Mouse (Mus musculus) adrenal gland, postnatal 4 days (tissue): Measurements from ENCODE around the gene Mfsd10. TPM values are rescaled to one million over a fixed set of nuclear protein-coding genes. Genes with fewer than 3 reads are reported as not detected.

Experiments used
- DNase-seq, 2 experiments: peaks; one replicate each; pipeline ENCODE4 v3.0.0; 2021 to 2022; ENCODE audit warnings: low spot score in 2 of 2, mixed read lengths in 2 of 2
- long read RNA-seq, 2 experiments: library from polyadenylated mRNA; stranded (forward); transcript quantifications; one replicate each; pipeline ENCODE4 v2.0.0; 2021
- total RNA-seq, 2 experiments: library from RNA; stranded (reverse); gene quantifications; 2 replicates each; pipeline ENCODE4 v1.2.3; 2021

The Mfsd10 gene
- total RNA-seq: 10 to 100 TPM; 77.7 to 83.0 TPM
- long read RNA-seq, experiment 1, transcript Mfsd10-201 (13 exons, 1,907 nt): major isoform, 19 of 80 reads
- long read RNA-seq, experiment 1, transcript Mfsd10-202 (13 exons, 1,906 nt): minor isoform, 15 of 80 reads
- long read RNA-seq, experiment 1, transcript Mfsd10-203 (13 exons, 1,754 nt): minor isoform, 8 of 80 reads
- long read RNA-seq, experiment 1, partial matches to known transcripts: 6 of 80 reads
- long read RNA-seq, experiment 1, other reads (novel, unspliced or antisense): 31 of 80 reads
- long read RNA-seq, experiment 2, transcript Mfsd10-202 (13 exons, 1,906 nt): minor isoform, 26 of 142 reads
- long read RNA-seq, experiment 2, transcript Mfsd10-201 (13 exons, 1,907 nt): major isoform, 40 of 142 reads
- long read RNA-seq, experiment 2, transcript Mfsd10-203 (13 exons, 1,754 nt): minor isoform, 12 of 142 reads
- long read RNA-seq, experiment 2, partial matches to known transcripts: 18 of 142 reads
- long read RNA-seq, experiment 2, other reads (novel, unspliced or antisense): 43 of 142 reads

DNA sequence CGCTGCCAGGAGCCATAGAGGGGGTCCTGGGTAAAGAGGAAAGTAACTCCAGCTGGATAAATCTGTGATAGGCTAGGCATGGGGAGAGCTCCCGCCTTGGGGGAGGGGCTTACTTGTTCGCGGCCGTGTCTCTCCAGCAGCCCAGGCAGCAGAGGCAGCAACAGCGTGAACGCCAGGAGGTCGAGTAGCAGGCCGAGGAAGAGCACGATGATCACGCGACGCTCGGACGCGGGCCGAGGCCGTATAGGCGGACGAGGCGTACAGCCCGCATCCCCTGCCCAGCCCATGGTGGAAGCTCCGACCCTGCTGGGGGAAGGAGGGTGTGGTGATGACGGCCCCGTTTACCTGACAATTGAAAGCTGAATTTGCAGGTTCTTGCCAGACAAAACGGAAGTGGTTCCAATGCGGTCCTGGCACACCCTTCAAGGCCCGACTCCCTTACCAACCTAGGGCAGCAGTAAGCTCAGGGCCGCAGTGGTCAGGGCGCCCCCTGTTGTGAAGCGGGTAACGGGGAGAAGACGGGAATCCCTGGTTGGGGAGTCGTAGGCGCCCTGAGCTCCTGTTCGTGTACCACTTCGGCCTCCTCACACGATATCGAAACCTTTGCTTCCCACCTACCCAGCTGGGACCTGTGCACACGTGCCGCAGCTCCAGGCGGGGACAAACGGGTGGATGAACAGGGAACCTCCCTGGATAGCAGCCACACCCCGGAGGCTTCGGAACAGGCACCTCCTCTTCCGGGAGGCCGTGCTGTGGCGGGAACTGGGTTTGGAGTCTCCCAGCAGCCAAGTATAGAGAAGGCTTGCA lies at the start of gene Mfsd10:
Mfsd10 (minus strand) TSS at position 732 of the 807 bp plus-strand sequence.
- peak; percentile 51 to 66 for DNase-seq

- DNase-seq: no peak
Observed at GRCm38 (mm10) chr5:34670280-34670679, 33.3 kb upstream of the Mfsd10 start.

DNA sequence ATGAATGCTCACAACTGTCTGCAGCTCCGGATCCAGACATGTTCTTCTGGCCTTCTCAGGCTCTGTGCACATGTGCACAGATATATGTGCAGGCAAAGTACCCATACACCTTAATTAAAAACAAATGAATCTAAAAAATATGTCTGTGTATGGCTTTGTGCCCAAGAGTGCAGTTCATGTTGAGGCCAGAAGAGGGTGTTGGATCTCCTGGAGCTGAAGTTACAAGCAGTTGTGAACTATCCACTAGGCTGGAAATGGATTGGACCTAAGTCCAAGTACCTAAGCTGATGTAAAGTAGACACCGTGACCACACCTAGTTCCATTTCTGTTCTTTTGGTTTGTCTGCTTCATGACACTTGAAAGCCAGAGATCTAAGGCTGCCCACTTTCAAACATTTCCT lies 32.5 kb upstream of the Mfsd10 start:
- DNase-seq: no peak

- no peak for DNase-seq
Observed at GRCm38 (mm10) chr5:34663231-34663630, 26.2 kb upstream of the Mfsd10 start.

GRCm38 (mm10) chr5:34661909-34662308 lies 24.9 kb upstream of the Mfsd10 start:
- no peak for DNase-seq

DNA sequence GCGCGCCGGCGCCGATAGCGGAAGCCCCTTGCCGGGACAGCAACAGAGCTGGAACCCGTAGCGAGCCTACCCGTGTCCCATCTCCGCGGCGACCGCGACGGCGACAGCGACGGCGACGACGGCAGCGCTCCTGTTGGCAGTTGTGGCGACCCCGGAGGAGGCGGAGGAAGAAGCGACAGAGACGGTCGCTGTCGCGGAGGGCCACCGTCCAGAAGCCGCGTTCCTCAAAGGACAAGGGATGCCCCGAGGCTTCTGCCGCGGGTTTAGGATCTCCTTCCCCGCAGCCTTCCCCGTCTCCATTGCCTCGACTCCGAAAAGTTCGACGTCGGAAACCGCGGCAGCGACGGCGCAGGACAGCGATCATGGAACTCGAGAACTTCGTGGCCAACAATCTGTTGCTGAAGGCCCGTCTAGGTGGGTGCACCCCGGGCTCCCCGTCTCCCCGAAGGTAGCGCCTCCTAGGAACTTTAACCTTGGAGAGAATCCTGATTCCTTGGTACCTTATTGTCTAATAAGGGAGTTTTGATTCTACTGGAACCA lies 23.6 kb upstream of the Mfsd10 start:
- peak in 1 of 2 experiments; percentile 21 for DNase-seq

DNA sequence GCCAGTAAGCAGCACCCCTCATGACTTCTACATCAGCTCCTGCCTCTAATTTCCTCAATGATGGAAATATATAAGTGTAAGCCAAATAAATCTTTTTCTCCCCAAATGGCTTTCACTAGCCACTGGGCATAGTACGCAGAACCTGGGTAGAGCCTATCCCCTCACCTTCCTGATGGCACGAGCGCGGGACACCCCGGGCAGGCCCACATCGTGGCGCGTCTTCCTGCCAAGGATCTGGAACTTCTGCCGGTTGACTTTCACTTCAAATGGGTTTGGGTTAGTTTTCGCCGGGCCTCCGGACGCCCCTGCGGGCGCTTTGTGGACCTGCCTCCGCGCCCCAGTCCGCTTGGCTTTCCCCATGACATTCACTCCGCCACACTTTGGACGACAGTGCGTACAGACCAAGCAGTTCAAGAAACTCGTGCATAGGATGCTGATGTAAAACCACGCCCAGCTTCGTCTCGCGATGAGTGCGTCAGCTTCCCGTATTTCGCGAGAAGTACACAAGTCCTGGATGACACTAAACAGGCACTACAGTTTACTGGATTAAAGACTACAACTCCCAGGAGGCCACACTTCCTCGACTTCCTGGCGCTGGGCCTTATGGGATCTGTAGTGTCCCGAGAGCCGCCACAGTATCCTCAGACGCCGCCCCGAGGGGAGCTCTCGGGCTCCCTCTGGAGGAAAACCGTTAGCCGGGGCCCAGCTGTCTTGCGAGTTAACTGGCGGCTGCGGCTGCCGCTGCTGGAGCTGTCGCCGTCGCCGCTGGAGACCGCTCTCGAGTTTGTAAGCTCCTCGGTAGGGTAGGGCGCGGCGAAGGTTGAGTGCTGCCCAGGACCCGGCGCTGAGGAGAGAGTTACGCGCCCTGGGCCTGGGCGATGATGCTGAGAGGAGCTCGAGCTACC lies 22.9 kb upstream of the Mfsd10 start, which contains the start of the genes Nop14 and Grk4:
Nop14 (minus strand) TSS at position 463 of the 905 bp plus-strand sequence.
Grk4 (plus strand) TSS at position 694 of the 905 bp plus-strand sequence.
- peak; percentile 93 to 97 for DNase-seq

- DNase-seq: no peak
Observed at GRCm38 (mm10) chr5:34657556-34657955, 20.5 kb upstream of the Mfsd10 start.

- no peak for DNase-seq
Observed at GRCm38 (mm10) chr5:34654881-34655280, 17.9 kb upstream of the Mfsd10 start.

- no peak for DNase-seq
Observed at GRCm38 (mm10) chr5:34652961-34653360, 15.9 kb upstream of the Mfsd10 start.

- no peak for DNase-seq
Observed at GRCm38 (mm10) chr5:34647581-34647980, 10.6 kb upstream of the Mfsd10 start.

DNA sequence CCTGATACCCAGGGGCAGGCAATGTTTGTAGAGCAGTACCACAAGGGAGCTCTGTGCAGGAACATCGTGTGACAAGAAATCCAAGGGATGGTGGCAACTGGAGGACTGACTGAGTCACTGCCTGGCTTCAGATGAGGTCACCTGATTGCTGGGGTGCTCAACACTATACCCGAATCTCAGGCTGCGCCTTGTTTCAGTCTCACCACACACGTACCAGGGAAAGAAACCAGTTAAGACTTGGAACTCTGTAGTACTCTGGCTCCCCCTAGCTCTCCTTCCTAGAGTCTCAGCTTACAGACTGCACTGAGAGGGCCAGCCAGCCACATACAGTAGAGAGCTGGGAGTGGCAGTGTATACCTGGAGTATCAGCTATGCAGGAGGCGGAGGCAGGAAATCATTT lies 5.9 kb upstream of the Mfsd10 start:
- no peak for DNase-seq

DNA sequence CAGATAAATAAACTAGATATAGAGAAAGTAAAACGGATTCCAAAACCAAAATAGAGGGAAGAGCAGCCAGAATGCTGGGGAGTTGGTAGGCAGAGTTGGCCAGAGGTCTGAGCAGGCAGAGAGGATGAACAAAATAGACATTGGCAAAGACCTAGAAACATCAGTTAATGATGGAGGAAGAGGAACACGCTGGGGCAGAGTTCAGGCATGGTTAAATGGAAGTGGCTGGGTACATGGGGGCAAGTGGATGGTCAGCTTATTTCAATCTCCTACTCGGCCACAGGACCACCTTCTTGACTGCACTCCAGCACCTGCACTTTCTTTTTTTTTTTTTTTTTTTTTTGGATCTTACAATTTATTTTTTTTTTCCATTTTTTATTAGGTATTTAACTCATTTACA lies 5.0 kb upstream of the Mfsd10 start:
- DNase-seq: no peak

- no peak for DNase-seq
Observed at GRCm38 (mm10) chr5:34637591-34638156, 662 bp upstream of the Mfsd10 start.

GRCm38 (mm10) chr5:34635665-34636192 lies 1.3 kb downstream of the Mfsd10 start:
- no peak for DNase-seq

GRCm38 (mm10) chr5:34634746-34635400 lies 2.1 kb downstream of the Mfsd10 start:
- DNase-seq: no peak

GRCm38 (mm10) chr5:34633641-34634040 lies 3.4 kb downstream of the Mfsd10 start:
- DNase-seq: no peak

DNA sequence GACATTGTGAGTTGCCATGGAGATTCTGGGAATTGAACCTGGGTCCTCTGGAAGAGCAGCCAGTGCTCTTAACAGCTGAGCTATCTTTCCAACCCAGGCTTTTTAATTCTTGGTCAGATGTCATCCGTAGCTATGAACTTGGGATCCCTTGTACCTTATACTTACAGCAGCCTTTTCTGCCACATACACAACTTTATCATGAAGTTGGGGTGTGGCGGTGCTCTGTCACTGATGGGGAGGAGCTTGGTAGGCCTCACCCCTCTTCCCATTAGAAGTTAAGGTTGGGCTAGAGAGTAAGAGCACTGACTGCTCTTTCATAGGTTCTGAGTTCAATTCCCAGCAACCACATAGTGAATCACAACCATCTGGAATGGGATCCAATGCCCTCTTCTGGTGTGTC lies 4.0 kb downstream of the Mfsd10 start:
- no peak for DNase-seq

DNA sequence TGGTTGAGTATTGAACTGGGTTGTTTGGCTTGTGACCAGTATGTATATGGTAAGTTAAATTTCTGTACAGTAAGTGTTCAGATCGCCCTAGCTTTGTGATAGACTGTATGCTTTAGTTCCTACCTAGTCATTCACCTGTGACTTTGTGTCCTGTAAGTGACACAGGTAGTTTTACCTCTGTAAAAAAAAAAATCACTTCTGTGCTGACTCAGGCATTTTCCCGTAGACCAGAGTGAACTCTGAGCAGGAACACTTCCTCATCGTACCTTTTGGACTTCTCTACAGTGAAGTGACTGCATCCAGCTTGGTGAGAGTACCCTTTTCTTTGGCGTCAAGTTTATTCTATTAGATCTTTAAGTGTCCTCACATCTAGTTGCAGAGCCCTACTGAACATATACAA lies 27.0 kb downstream of the Mfsd10 start:
- DNase-seq: no peak
